Mouse (Mus musculus) mouse embryonic stem cell (cell line): ENCODE results near the gene Gimd1.

Experiments used
- in situ Hi-C, 2 experiments: fragments of 300-500 bp; cut with MboI; formaldehyde crosslinking; loops; 1 replicate in 1 of 2; 3 replicates in 1 of 2; pipeline ENCODE4 v1.14.3; 2019 to 2020; ENCODE audit warnings: low sequenced_read_pairs in 2 of 2, low pct_unique_long_range_greater_than_20kb in 1 of 2, mixed read lengths in 1 of 2; ENCODE audit not compliant: unreplicated experiment in 1 of 2

Gene Gimd1

DNA sequence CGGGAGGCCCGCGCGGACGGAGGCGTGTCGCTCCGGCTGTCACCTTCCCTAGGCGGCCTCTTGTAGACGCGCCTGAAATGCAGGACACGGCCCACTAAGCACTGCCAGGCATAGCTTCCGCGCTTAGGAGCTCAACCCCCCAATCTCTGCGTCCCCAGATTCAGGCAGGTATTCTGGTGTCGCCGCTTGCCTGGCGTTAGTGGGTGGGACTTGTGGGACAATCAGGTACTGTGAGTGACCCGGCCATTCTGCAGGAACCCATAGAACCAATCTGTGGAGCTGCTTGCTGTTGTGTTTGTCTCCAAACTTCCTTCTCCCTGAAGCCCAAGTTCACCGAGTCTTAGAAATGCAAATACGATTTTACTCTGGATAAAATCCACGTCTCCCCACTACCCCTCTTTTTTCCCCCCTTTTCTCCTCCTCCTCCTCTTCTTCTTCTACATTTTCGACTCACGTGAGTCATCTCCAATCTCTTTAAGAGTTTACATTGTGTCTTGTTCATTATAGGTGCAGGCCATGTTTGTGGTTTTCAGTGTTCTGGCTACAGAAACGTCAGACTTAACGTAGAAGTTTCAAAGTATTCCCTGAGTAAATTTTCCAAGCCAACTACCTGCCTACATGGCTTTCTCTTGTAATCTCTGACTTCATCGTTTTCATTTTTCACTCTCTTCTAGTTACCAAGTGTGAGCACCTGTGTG, 54.8 kb downstream of the Gimd1 start, which contains the start of gene Aimp1:
Gene Aimp1, minus strand, starts transcription at position 140 of the 698 bp plus-strand sequence.
- in situ Hi-C loops = no loop called here
